Mouse (Mus musculus): ENCODE data around the gene Flywch1. TPM values are rescaled to one million over a fixed set of nuclear protein-coding genes. Genes with fewer than 3 reads are reported as not detected.

The Flywch1 gene
- polyA plus RNA-seq, 1 experiment = 53.7 TPM

GRCm38 (mm10) chr17:23802746-23803365, 31.5 kb upstream of the Flywch1 start:
- H3K27me3 ChIP-seq (replicated peaks) = no peaks in the 10 kb centered on the region
- peak overlapping the region; percentile 95 for H3K4me3 ChIP-seq (replicated peaks)
- H3K4me1 ChIP-seq = peaks cover 41% of the 10 kb centered on the region
- no peak for TF ChIP-seq FLI1 (IDR thresholded peaks at IDR 0.05; ENCODE audit: low read length)
- TF ChIP-seq GATA1 (IDR thresholded peaks at IDR 0.05; ENCODE audit: borderline replicate concordance, low read length) = no peak
- no peaks in the 10 kb centered on the region for H3K9me3 ChIP-seq
- peaks cover 23% of the 10 kb centered on the region for H3K36me3 ChIP-seq (replicated peaks; ENCODE audit: low read length)

GRCm38 (mm10) chr17:23801627-23802026, 30.2 kb upstream of the Flywch1 start:
- peaks cover 11% of the 10 kb centered on the region for H3K36me3 ChIP-seq (replicated peaks; ENCODE audit: low read length)
- peak overlapping the region; percentile 62 for H3K4me3 ChIP-seq (replicated peaks)
- no peaks in the 10 kb centered on the region for H3K27me3 ChIP-seq (replicated peaks)
- TF ChIP-seq GATA1 (IDR thresholded peaks at IDR 0.05; ENCODE audit: borderline replicate concordance, low read length) (no peak), FLI1 (IDR thresholded peaks at IDR 0.05; ENCODE audit: low read length) (no peak)
- H3K4me1 ChIP-seq = peaks cover 39% of the 10 kb centered on the region
- no peaks in the 10 kb centered on the region for H3K9me3 ChIP-seq

- Histone ChIP-seq H3K27me3 (replicated peaks) (no peaks in the 10 kb centered on the region), H3K9me3 (no peaks in the 10 kb centered on the region), H3K36me3 (replicated peaks; ENCODE audit: low read length) (no peaks in the 10 kb centered on the region), H3K4me3 (replicated peaks) (no peak overlapping the region), H3K4me1 (peaks cover 28% of the 10 kb centered on the region)
- TF ChIP-seq FLI1 (IDR thresholded peaks at IDR 0.05; ENCODE audit: low read length) = no peak
- no peak for TF ChIP-seq GATA1 (IDR thresholded peaks at IDR 0.05; ENCODE audit: borderline replicate concordance, low read length)
These were observed 25.9 kb upstream of the Flywch1 start for GRCm38 (mm10) chr17:23797316-23797715.

GRCm38 (mm10) chr17:23795323-23795722, 23.9 kb upstream of the Flywch1 start:
- Histone ChIP-seq H3K36me3 (replicated peaks; ENCODE audit: low read length) (no peaks in the 10 kb centered on the region), H3K9me3 (no peaks in the 10 kb centered on the region), H3K27me3 (replicated peaks) (no peaks in the 10 kb centered on the region), H3K4me3 (replicated peaks) (no peak overlapping the region), H3K4me1 (peaks cover 41% of the 10 kb centered on the region)
- no peak for TF ChIP-seq FLI1 (IDR thresholded peaks at IDR 0.05; ENCODE audit: low read length)
- TF ChIP-seq GATA1 (IDR thresholded peaks at IDR 0.05; ENCODE audit: borderline replicate concordance, low read length) = no peak

GRCm38 (mm10) chr17:23791079-23791357, 19.6 kb upstream of the Flywch1 start:
- Histone ChIP-seq H3K9me3 (no peaks in the 10 kb centered on the region), H3K27me3 (replicated peaks) (no peaks in the 10 kb centered on the region), H3K4me3 (replicated peaks) (peak overlapping the region; percentile 90), H3K36me3 (replicated peaks; ENCODE audit: low read length) (no peaks in the 10 kb centered on the region), H3K4me1 (peaks cover 39% of the 10 kb centered on the region)
- TF ChIP-seq GATA1 (IDR thresholded peaks at IDR 0.05; ENCODE audit: borderline replicate concordance, low read length) (no peak), FLI1 (IDR thresholded peaks at IDR 0.05; ENCODE audit: low read length) (no peak)

GRCm38 (mm10) chr17:23790269-23791078, 19.1 kb upstream of the Flywch1 start, which contains the start of gene Srrm2:
Srrm2 (plus strand) TSS chr17:23790532.
- no peaks in the 10 kb centered on the region for H3K36me3 ChIP-seq (replicated peaks; ENCODE audit: low read length)
- H3K9me3 ChIP-seq = no peaks in the 10 kb centered on the region
- H3K4me3 ChIP-seq (replicated peaks) = peak within 1 kb of the TSS; percentile 90

GRCm38 (mm10) chr17:23789749-23790268, 18.4 kb upstream of the Flywch1 start:
- Histone ChIP-seq H3K9me3 (no peaks in the 10 kb centered on the region), H3K36me3 (replicated peaks; ENCODE audit: low read length) (no peaks in the 10 kb centered on the region), H3K27me3 (replicated peaks) (peaks cover 4% of the 10 kb centered on the region), H3K4me3 (replicated peaks) (peak overlapping the region; percentile 90), H3K4me1 (peaks cover 49% of the 10 kb centered on the region)
- no peak for TF ChIP-seq GATA1 (IDR thresholded peaks at IDR 0.05; ENCODE audit: borderline replicate concordance, low read length)
- TF ChIP-seq FLI1 (IDR thresholded peaks at IDR 0.05; ENCODE audit: low read length) = no peak

More at GRCm38 (mm10) chr17:23790269-23791078, 19.1 kb upstream of the Flywch1 start, which contains the start of gene Srrm2:
- H3K4me1 ChIP-seq = peaks cover 45% of the 10 kb centered on the region
- TF ChIP-seq FLI1 (IDR thresholded peaks at IDR 0.05; ENCODE audit: low read length) (no peak), GATA1 (IDR thresholded peaks at IDR 0.05; ENCODE audit: borderline replicate concordance, low read length) (no peak)
- peaks cover 1% of the 10 kb centered on the region for H3K27me3 ChIP-seq (replicated peaks)

GRCm38 (mm10) chr17:23788973-23789372, 17.6 kb upstream of the Flywch1 start:
- H3K9me3 ChIP-seq = no peaks in the 10 kb centered on the region
- TF ChIP-seq GATA1 (IDR thresholded peaks at IDR 0.05; ENCODE audit: borderline replicate concordance, low read length) (no peak), FLI1 (IDR thresholded peaks at IDR 0.05; ENCODE audit: low read length) (no peak)

GRCm38 (mm10) chr17:23786510-23786931, 15.1 kb upstream of the Flywch1 start:
- TF ChIP-seq FLI1 (IDR thresholded peaks at IDR 0.05; ENCODE audit: low read length) = no peak
- TF ChIP-seq GATA1 (IDR thresholded peaks at IDR 0.05; ENCODE audit: borderline replicate concordance, low read length) = no peak
- Histone ChIP-seq H3K9me3 (no peaks in the 10 kb centered on the region), H3K27me3 (replicated peaks) (peaks cover 4% of the 10 kb centered on the region), H3K4me3 (replicated peaks) (peak overlapping the region; percentile 89), H3K36me3 (replicated peaks; ENCODE audit: low read length) (no peaks in the 10 kb centered on the region), H3K4me1 (peaks cover 39% of the 10 kb centered on the region)

More at GRCm38 (mm10) chr17:23788973-23789372, 17.6 kb upstream of the Flywch1 start:
- Histone ChIP-seq H3K36me3 (replicated peaks; ENCODE audit: low read length) (no peaks in the 10 kb centered on the region), H3K27me3 (replicated peaks) (peaks cover 4% of the 10 kb centered on the region), H3K4me1 (peaks cover 49% of the 10 kb centered on the region), H3K4me3 (replicated peaks) (no peak overlapping the region)

Data from megakaryocyte, embryonic 14.5 days (primary cell).